Mouse (Mus musculus) left cerebral cortex, adult 2 months (tissue): ENCODE data around the gene Pald1. TPM values are rescaled to one million over a fixed set of nuclear protein-coding genes. Genes with fewer than 3 reads are reported as not detected.

Source experiments
- DNase-seq, 2 experiments: peaks; one replicate each; pipeline ENCODE4 v3.0.0; 2021 to 2022; ENCODE audit warnings: low spot score in 2 of 2, mixed read lengths in 1 of 2; ENCODE audit errors: extremely low spot score in 1 of 2
- H3K27ac ChIP-seq: fragments of 200-600 bp; 2 replicates; pipeline ENCODE4 v1.8.1; 2022
- H3K4me3 ChIP-seq: fragments of 200-600 bp; 2 replicates; pipeline ENCODE4 v1.8.1; 2022
- CTCF ChIP-seq: fragments of 200-600 bp; IDR thresholded peaks from 2 replicates; pipeline ENCODE4 v1.8.1; 2022; ENCODE audit warnings: antibody characterized with exemption, mild to moderate bottlenecking, moderate library complexity
- intact Hi-C: fragments of 180-260 bp; cut with DNase I; formaldehyde crosslinking; loops from one replicate; pipeline ENCODE4 v1.15.1; 2025
- long read RNA-seq, 2 experiments: library from polyadenylated mRNA; stranded (forward); transcript quantifications; one replicate each; pipeline ENCODE4 v2.0.0; 2021; ENCODE audit warnings: borderline mapping rate in 2 of 2
- total RNA-seq, 2 experiments: library from RNA; stranded (reverse); gene quantifications; 2 replicates each; pipeline ENCODE4 v1.2.3; 2021

Gene Pald1
- total RNA-seq: 1 to 10 TPM; 8.1 to 8.3 TPM
- long read RNA-seq, experiment 1, full-length matches to known transcripts: 4 of 27 reads
- long read RNA-seq, experiment 1, partial matches to known transcripts: 0 of 27 reads
- long read RNA-seq, experiment 1, other reads (novel, unspliced or antisense): 23 of 27 reads
- long read RNA-seq, experiment 2, full-length matches to known transcripts: 2 of 16 reads
- long read RNA-seq, experiment 2, partial matches to known transcripts: 1 of 16 reads
- long read RNA-seq, experiment 2, other reads (novel, unspliced or antisense): 13 of 16 reads

- intact Hi-C loops: no loop called here
- no peak for TF ChIP-seq CTCF
Observed at GRCm38 (mm10) chr10:61383021-61383714, at the start of gene Pald1. Pald1 (minus strand) TSS chr10:61383530.

GRCm38 (mm10) chr10:61431375-61431774 is 48.0 kb upstream of the Pald1 start:
- DNase-seq: peak; percentile 45 to 72
- no peak for TF ChIP-seq CTCF
- intact Hi-C loops: no loop called here
- Histone ChIP-seq H3K27ac (peak overlapping the region; percentile 32; the same call in 1 of the 2 replicates), H3K4me3 (no peak overlapping the region)

More at GRCm38 (mm10) chr10:61383021-61383714, at the start of gene Pald1:
- peak; percentile 40 to 64 for DNase-seq
- peak within 1 kb of the TSS; percentile 61 for H3K4me3 ChIP-seq
- H3K27ac ChIP-seq: peak within 1 kb of the TSS; percentile 78

- H3K27ac ChIP-seq: no peak overlapping the region
- intact Hi-C loops: no loop called here
- H3K4me3 ChIP-seq: no peak overlapping the region
- no peak for TF ChIP-seq CTCF
- no peak for DNase-seq
Observed at GRCm38 (mm10) chr10:61429043-61429442, 45.7 kb upstream of the Pald1 start.

GRCm38 (mm10) chr10:61428416-61428815 is 45.1 kb upstream of the Pald1 start:
- Histone ChIP-seq H3K27ac (no peak overlapping the region), H3K4me3 (no peak overlapping the region)
- no peak for TF ChIP-seq CTCF
- DNase-seq: no peak
- intact Hi-C loops: no loop called here

- no peak for TF ChIP-seq CTCF
- DNase-seq: no peak
- intact Hi-C loops: no loop called here
Observed at GRCm38 (mm10) chr10:61427951-61428350, 44.6 kb upstream of the Pald1 start.

GRCm38 (mm10) chr10:61426251-61426757 is 43.0 kb upstream of the Pald1 start:
- intact Hi-C loops: no loop called here
- Histone ChIP-seq H3K27ac (no peak overlapping the region), H3K4me3 (no peak overlapping the region)
- TF ChIP-seq CTCF: no peak
- DNase-seq: no peak

More at GRCm38 (mm10) chr10:61427951-61428350, 44.6 kb upstream of the Pald1 start:
- Histone ChIP-seq H3K4me3 (no peak overlapping the region), H3K27ac (no peak overlapping the region)

GRCm38 (mm10) chr10:61425047-61425446 is 41.7 kb upstream of the Pald1 start:
- H3K4me3 ChIP-seq: no peak overlapping the region
- no peak for DNase-seq
- intact Hi-C loops: no loop called here
- no peak for TF ChIP-seq CTCF
- no peak overlapping the region for H3K27ac ChIP-seq

- intact Hi-C loops: no loop called here
- DNase-seq: no peak
Observed at GRCm38 (mm10) chr10:61424500-61424899, 41.2 kb upstream of the Pald1 start.

GRCm38 (mm10) chr10:61423289-61423688 is 40.0 kb upstream of the Pald1 start:
- TF ChIP-seq CTCF: peak; percentile 50
- DNase-seq: no peak
- Histone ChIP-seq H3K4me3 (no peak overlapping the region), H3K27ac (no peak overlapping the region)
- intact Hi-C loops: no loop called here

More at GRCm38 (mm10) chr10:61424500-61424899, 41.2 kb upstream of the Pald1 start:
- Histone ChIP-seq H3K27ac (no peak overlapping the region), H3K4me3 (no peak overlapping the region)
- TF ChIP-seq CTCF: no peak

GRCm38 (mm10) chr10:61422861-61423260 is 39.5 kb upstream of the Pald1 start:
- Histone ChIP-seq H3K27ac (no peak overlapping the region), H3K4me3 (no peak overlapping the region)
- TF ChIP-seq CTCF: no peak
- intact Hi-C loops: no loop called here
- DNase-seq: no peak

- H3K27ac ChIP-seq: no peak overlapping the region
- intact Hi-C loops: no loop called here
- TF ChIP-seq CTCF: no peak
- H3K4me3 ChIP-seq: no peak overlapping the region
- no peak for DNase-seq
Observed at GRCm38 (mm10) chr10:61420011-61420410, 36.7 kb upstream of the Pald1 start.

GRCm38 (mm10) chr10:61419146-61419545 is 35.8 kb upstream of the Pald1 start:
- intact Hi-C loops: no loop called here
- DNase-seq: no peak
- H3K4me3 ChIP-seq: no peak overlapping the region
- no peak overlapping the region for H3K27ac ChIP-seq
- TF ChIP-seq CTCF: no peak
